Mouse (Mus musculus): ENCODE results near the gene Rpap2. TPM values are rescaled to one million over a fixed set of nuclear protein-coding genes. Genes with fewer than 3 reads are reported as not detected.
A peak's percentile ranks its signal among the peaks of the same experiment; 100 is the strongest.

Gene Rpap2
- polyA plus RNA-seq (2014; fragmentation: Nextera tagmentation; extraction: Ambion mirVana), result 16.6 and 21.1 TPM in 2 replicates

DNA sequence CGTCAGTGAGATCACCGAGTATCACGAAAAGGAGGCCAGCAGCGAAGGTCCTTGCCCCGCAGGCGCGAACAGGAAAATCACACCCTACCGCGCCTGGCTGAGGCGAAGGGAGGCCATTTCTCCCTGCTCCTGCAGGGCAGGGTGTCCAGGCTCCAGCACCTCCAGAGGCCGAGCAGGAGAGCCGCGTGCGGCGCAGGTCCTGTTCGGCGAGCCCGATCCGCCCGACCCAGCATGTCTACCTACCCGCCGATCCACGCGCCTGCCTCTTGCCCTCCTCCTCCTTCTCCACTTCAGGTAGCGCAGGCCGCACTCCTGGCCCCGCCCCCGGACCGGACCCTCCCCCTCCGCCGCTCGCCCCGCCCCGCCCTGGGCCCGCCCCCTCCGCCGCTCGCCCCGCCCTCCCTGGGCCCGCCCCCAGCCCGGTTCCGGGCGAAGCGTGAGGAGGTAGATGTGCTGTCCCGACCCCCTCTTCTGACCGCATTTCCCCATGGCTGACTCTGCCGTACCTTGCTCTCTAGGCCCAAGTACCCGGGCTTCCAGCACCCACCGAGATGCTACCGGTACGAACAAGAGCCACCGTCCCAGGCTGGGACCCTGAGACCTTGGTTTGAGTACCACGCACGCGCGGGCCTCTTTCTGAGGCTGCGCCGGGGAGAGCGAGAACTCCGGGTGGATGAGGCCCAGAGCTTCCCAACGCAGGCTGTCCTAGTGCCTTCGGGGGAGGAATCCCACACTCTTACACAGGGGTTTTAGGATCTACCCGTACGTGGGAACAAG lies at the start of gene Rpap2, which contains the start of gene Glmn:
Rpap2 (plus strand) TSS at position 73 of the 777 bp plus-strand sequence.
Glmn (minus strand) TSS at position 588 of the 777 bp plus-strand sequence.
- Histone ChIP-seq H3K36me3 (ENCODE audit: control insufficient read depth, insufficient read depth, low read length) (no peaks in the 10 kb centered on the region), H3K4me1 (replicated peaks; ENCODE audit: control insufficient read depth, insufficient read depth, low read length) (no peaks in the 10 kb centered on the region; the same call in 1 of the 2 replicates), H3K27ac (ENCODE audit: low read depth, low read length) (peak within 1 kb of the TSS; percentile 72), H3K9ac (ENCODE audit: low read length) (peak within 1 kb of the TSS; percentile 78), H3K9me3 (ENCODE audit: control insufficient read depth, low read length) (no peaks in the 10 kb centered on the region), H3K4me2 (ENCODE audit: low read depth, low read length, severe bottlenecking) (peak within 1 kb of the TSS; percentile 58), H3K4me3 (ENCODE audit: low read depth, low read length) (peak within 1 kb of the TSS; percentile 63), H3K27me3 (ENCODE audit: control insufficient read depth, insufficient read depth, low read length) (no peaks in the 10 kb centered on the region)
- WGBS, result under 1% methylated on average over 56 of the region's 64 CpGs
- ATAC-seq (replicated peaks; ENCODE audit: low FRiP score), result peak; percentile 94
- DNase-seq (ENCODE audit: low spot score), result peak; percentile 96

DNA sequence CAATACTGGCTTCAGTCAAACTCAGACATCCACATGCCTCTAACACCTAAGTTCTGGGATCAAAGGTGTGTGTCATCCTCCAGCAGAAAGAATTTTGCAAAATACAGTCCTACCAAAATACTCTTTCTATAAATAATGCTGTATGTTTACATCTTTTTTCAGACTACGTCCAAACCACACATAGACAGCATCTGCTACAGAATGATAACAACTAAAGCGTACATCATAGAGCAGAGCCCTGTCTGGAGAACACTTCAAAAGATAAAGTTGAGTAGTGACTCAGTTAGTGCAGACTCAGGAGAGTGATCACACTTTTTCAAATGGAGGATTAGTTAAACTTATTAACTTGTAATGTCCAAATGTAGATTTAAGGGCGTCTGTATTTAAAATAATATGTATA lies 49.2 kb upstream of the Rpap2 start:
- ATAC-seq (replicated peaks; ENCODE audit: low FRiP score) (no peak), DNase-seq (ENCODE audit: low spot score) (no peak)
- Histone ChIP-seq H3K4me2 (ENCODE audit: low read depth, low read length, severe bottlenecking) (no peak overlapping the region), H3K9me3 (ENCODE audit: control insufficient read depth, low read length) (no peaks in the 10 kb centered on the region), H3K27me3 (ENCODE audit: control insufficient read depth, insufficient read depth, low read length) (no peaks in the 10 kb centered on the region), H3K36me3 (ENCODE audit: control insufficient read depth, insufficient read depth, low read length) (no peaks in the 10 kb centered on the region), H3K9ac (ENCODE audit: low read length) (no peak overlapping the region), H3K27ac (ENCODE audit: low read depth, low read length) (no peak overlapping the region), H3K4me1 (replicated peaks; ENCODE audit: control insufficient read depth, insufficient read depth, low read length) (no peaks in the 10 kb centered on the region), H3K4me3 (ENCODE audit: low read depth, low read length) (no peak overlapping the region)
- WGBS, result 85% methylated on average over 3 of the region's 3 CpGs

DNA sequence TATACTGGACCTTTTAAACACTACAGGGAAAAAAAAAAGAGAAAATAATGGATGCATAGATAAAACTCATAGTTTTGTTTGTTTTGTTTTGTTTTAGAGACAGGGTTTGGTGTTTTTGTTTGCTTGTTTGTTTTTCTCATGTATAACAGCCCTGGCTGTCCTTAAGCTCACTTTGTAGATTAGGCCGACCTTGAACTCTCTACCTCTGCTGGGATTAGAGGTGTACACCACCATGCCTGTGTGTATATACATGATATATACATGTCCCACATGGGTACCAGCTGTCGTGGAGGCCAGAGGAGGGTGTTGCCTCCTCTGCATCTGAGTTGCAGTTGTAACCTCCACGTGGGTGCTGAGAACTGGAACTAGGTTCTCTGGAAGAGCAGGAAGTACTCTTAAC lies 48.7 kb upstream of the Rpap2 start:
- 85% methylated on average over 3 of the region's 3 CpGs for WGBS
- H3K9me3 ChIP-seq (ENCODE audit: control insufficient read depth, low read length), result no peaks in the 10 kb centered on the region
- H3K4me1 ChIP-seq (replicated peaks; ENCODE audit: control insufficient read depth, insufficient read depth, low read length), result no peaks in the 10 kb centered on the region
- no peaks in the 10 kb centered on the region for H3K27me3 ChIP-seq (ENCODE audit: control insufficient read depth, insufficient read depth, low read length)
- no peaks in the 10 kb centered on the region for H3K36me3 ChIP-seq (ENCODE audit: control insufficient read depth, insufficient read depth, low read length)
- ATAC-seq (replicated peaks; ENCODE audit: low FRiP score) (no peak), DNase-seq (ENCODE audit: low spot score) (no peak)
- H3K9ac ChIP-seq (ENCODE audit: low read length), result no peak overlapping the region
- H3K27ac ChIP-seq (ENCODE audit: low read depth, low read length), result no peak overlapping the region
- H3K4me2 ChIP-seq (ENCODE audit: low read depth, low read length, severe bottlenecking), result no peak overlapping the region
- no peak overlapping the region for H3K4me3 ChIP-seq (ENCODE audit: low read depth, low read length)

DNA sequence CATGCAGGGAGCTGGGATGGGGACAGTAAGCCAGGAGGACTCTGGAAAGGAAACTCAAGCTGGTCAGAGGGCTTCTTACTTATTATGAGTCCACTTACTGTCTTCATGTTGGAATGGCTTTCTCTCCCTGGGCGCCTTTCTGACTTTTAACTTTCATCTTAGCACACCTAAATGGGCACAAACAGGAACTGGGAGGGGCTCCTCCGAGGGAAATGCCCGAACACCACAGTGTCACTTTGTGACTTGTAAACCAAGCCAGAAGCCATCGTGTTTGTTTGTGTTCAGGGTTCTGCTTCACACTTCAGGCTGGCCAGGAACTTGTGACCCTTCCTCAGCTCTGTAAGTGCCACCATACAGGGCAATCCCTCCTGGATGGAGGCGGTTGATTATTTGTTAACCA lies 42.8 kb upstream of the Rpap2 start:
- DNase-seq (ENCODE audit: low spot score) (no peak), ATAC-seq (replicated peaks; ENCODE audit: low FRiP score) (no peak)
- Histone ChIP-seq H3K27me3 (ENCODE audit: control insufficient read depth, insufficient read depth, low read length) (no peaks in the 10 kb centered on the region), H3K9ac (ENCODE audit: low read length) (no peak overlapping the region), H3K27ac (ENCODE audit: low read depth, low read length) (no peak overlapping the region), H3K4me1 (replicated peaks; ENCODE audit: control insufficient read depth, insufficient read depth, low read length) (no peaks in the 10 kb centered on the region), H3K4me2 (ENCODE audit: low read depth, low read length, severe bottlenecking) (no peak overlapping the region), H3K4me3 (ENCODE audit: low read depth, low read length) (no peak overlapping the region), H3K9me3 (ENCODE audit: control insufficient read depth, low read length) (no peaks in the 10 kb centered on the region), H3K36me3 (ENCODE audit: control insufficient read depth, insufficient read depth, low read length) (no peaks in the 10 kb centered on the region)
- 93% methylated on average over 5 of the region's 5 CpGs for WGBS

DNA sequence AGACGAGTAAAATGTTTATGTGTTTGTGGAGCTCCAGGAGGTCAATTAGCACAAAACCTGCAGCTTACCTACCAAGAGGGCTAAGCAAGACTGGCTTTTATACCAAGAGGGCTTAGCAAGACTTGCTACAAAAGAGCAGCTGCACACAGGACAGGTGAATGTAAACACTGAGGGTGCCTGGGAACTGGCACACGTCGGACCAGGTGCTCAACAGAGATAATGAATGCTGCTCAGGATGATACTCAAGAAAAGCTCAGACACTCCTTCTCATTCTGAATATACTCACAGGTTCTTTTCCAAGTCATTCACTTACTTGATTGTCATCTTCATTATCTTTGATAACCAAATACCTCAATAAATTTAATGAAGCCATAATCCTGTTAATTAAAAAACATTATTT lies 40.2 kb upstream of the Rpap2 start:
- Histone ChIP-seq H3K4me2 (ENCODE audit: low read depth, low read length, severe bottlenecking) (no peak overlapping the region), H3K9me3 (ENCODE audit: control insufficient read depth, low read length) (no peaks in the 10 kb centered on the region), H3K4me3 (ENCODE audit: low read depth, low read length) (no peak overlapping the region), H3K9ac (ENCODE audit: low read length) (no peak overlapping the region), H3K4me1 (replicated peaks; ENCODE audit: control insufficient read depth, insufficient read depth, low read length) (no peaks in the 10 kb centered on the region), H3K27ac (ENCODE audit: low read depth, low read length) (no peak overlapping the region), H3K27me3 (ENCODE audit: control insufficient read depth, insufficient read depth, low read length) (no peaks in the 10 kb centered on the region), H3K36me3 (ENCODE audit: control insufficient read depth, insufficient read depth, low read length) (no peaks in the 10 kb centered on the region)
- ATAC-seq (replicated peaks; ENCODE audit: low FRiP score) (no peak), DNase-seq (ENCODE audit: low spot score) (no peak)
- 83% methylated on average over 3 of the region's 3 CpGs for WGBS

DNA sequence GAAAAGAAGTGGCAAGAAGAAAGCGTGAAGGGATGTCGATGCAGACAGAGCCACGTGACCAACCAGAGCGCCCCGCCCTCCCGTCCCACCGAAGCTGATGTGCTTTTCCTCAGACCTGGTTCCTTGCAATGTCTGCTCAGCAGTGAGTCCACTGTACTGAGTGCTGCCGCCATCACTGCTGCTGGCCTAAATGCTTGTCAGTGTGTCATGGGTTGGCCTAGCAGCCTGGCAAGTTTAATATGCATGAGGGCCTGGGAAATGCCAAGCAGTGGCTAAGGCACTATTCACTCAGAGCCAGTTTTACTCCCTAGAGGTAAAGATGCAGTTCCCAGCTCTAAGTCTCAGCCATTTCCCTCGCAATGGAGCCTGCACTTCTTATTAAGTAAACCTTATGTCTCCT lies 28.0 kb upstream of the Rpap2 start:
- Histone ChIP-seq H3K4me1 (replicated peaks; ENCODE audit: control insufficient read depth, insufficient read depth, low read length) (no peaks in the 10 kb centered on the region), H3K27me3 (ENCODE audit: control insufficient read depth, insufficient read depth, low read length) (no peaks in the 10 kb centered on the region), H3K36me3 (ENCODE audit: control insufficient read depth, insufficient read depth, low read length) (no peaks in the 10 kb centered on the region; the same call in 1 of the 2 replicates), H3K4me3 (ENCODE audit: low read depth, low read length) (no peak overlapping the region), H3K4me2 (ENCODE audit: low read depth, low read length, severe bottlenecking) (no peak overlapping the region), H3K9me3 (ENCODE audit: control insufficient read depth, low read length) (no peaks in the 10 kb centered on the region), H3K27ac (ENCODE audit: low read depth, low read length) (no peak overlapping the region), H3K9ac (ENCODE audit: low read length) (no peak overlapping the region)
- 95% methylated on average over 9 of the region's 9 CpGs for WGBS
- ATAC-seq (replicated peaks; ENCODE audit: low FRiP score), result no peak
- no peak for DNase-seq (ENCODE audit: low spot score)

DNA sequence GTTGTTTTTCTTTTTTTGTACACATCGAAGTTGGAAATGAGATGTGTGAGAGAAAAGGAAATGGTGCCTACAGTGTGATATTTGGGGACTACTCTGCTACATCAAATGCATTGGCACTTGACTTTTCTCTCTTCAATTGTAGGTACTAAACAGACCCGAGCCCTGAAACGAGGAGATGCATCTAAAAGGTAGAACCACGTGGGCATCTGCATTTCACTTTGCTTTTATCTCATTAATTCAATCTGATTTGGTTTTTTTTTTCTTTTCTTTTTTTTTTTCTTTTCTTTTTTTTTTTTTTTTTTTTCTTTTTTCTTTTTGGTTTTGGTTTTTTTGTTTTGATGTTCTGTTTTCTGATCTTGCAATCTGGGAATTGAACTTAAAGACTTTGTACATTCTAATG lies 1.2 kb downstream of the Rpap2 start:
- Histone ChIP-seq H3K9ac (ENCODE audit: low read length) (peak overlapping the region; percentile 78), H3K9me3 (ENCODE audit: control insufficient read depth, low read length) (no peaks in the 10 kb centered on the region), H3K4me2 (ENCODE audit: low read depth, low read length, severe bottlenecking) (peak overlapping the region; percentile 58; the same call in 1 of the 2 replicates), H3K27me3 (ENCODE audit: control insufficient read depth, insufficient read depth, low read length) (no peaks in the 10 kb centered on the region), H3K4me1 (replicated peaks; ENCODE audit: control insufficient read depth, insufficient read depth, low read length) (no peaks in the 10 kb centered on the region; the same call in 1 of the 2 replicates), H3K4me3 (ENCODE audit: low read depth, low read length) (peak overlapping the region; percentile 63), H3K36me3 (ENCODE audit: control insufficient read depth, insufficient read depth, low read length) (no peaks in the 10 kb centered on the region), H3K27ac (ENCODE audit: low read depth, low read length) (no peak overlapping the region)
- no peak for DNase-seq (ENCODE audit: low spot score)
- WGBS, result 17% methylated on average over 4 of the region's 4 CpGs
- no peak for ATAC-seq (replicated peaks; ENCODE audit: low FRiP score)

DNA sequence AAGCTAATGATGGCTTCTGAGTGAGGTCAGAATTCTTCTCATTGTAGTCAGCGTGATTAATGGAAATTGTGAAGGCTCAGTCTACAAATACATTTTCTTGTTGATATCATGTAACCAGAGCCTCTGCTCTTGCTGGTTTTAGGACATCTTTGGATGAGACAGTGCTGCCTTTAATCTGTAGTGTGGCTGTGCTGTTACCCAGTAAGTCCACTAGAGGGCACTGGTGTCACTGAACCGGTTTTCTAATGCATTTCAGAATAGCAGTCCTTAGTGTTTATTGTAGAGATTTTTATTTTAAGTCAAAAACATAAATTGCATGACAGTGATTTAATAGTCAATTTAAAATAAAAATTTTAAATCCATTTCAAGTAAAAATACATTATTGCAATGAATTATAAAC lies 14.1 kb downstream of the Rpap2 start:
- no peak overlapping the region for H3K27ac ChIP-seq (ENCODE audit: low read depth, low read length)
- no peak overlapping the region for H3K4me2 ChIP-seq (ENCODE audit: low read depth, low read length, severe bottlenecking)
- 3% methylated on average over 2 of the region's 2 CpGs for WGBS
- no peaks in the 10 kb centered on the region for H3K4me1 ChIP-seq (replicated peaks; ENCODE audit: control insufficient read depth, insufficient read depth, low read length)
- no peaks in the 10 kb centered on the region; the same call in 1 of the 2 replicates for H3K36me3 ChIP-seq (ENCODE audit: control insufficient read depth, insufficient read depth, low read length)
- H3K9ac ChIP-seq (ENCODE audit: low read length), result no peak overlapping the region
- no peaks in the 10 kb centered on the region for H3K9me3 ChIP-seq (ENCODE audit: control insufficient read depth, low read length)
- no peak overlapping the region for H3K4me3 ChIP-seq (ENCODE audit: low read depth, low read length)
- ATAC-seq (replicated peaks; ENCODE audit: low FRiP score), result peak; percentile 51; the same call in 1 of the 2 replicates
- DNase-seq (ENCODE audit: low spot score), result peak; percentile 71
- no peaks in the 10 kb centered on the region for H3K27me3 ChIP-seq (ENCODE audit: control insufficient read depth, insufficient read depth, low read length)

DNA sequence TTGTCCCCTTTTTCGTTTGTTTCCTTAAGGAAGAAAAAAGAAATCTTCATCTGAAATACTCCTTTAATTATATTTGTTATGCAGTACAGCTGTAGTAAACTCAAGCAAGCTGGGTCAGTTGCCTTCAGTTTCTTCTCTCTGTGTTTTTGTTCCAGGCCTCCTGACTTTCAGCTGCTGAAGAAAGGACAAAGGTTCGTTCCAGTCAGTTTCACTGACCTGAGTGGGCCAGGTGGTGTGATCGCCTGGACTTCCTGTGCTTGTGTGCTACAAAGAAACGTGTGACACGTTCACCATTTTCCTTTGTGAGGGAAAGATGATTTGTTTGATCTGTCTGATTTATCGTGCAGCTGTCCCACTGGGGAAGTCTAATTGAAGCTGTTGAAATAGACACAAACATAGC lies 20.8 kb downstream of the Rpap2 start:
- H3K9ac ChIP-seq (ENCODE audit: low read length), result no peak overlapping the region
- ATAC-seq (replicated peaks; ENCODE audit: low FRiP score) (no peak), DNase-seq (ENCODE audit: low spot score) (no peak)
- 89% methylated on average over 6 of the region's 6 CpGs for WGBS
- no peaks in the 10 kb centered on the region for H3K4me1 ChIP-seq (replicated peaks; ENCODE audit: control insufficient read depth, insufficient read depth, low read length)
- no peaks in the 10 kb centered on the region for H3K27me3 ChIP-seq (ENCODE audit: control insufficient read depth, insufficient read depth, low read length)
- H3K27ac ChIP-seq (ENCODE audit: low read depth, low read length), result no peak overlapping the region
- H3K4me2 ChIP-seq (ENCODE audit: low read depth, low read length, severe bottlenecking), result no peak overlapping the region
- no peak overlapping the region for H3K4me3 ChIP-seq (ENCODE audit: low read depth, low read length)
- no peaks in the 10 kb centered on the region for H3K9me3 ChIP-seq (ENCODE audit: control insufficient read depth, low read length)
- H3K36me3 ChIP-seq (ENCODE audit: control insufficient read depth, insufficient read depth, low read length), result no peaks in the 10 kb centered on the region; the same call in 1 of the 2 replicates

Data from forebrain, embryonic 11.5 days (tissue).